Mouse (Mus musculus): ENCODE measurements around the gene Dennd5b. TPM values are rescaled to one million over a fixed set of nuclear protein-coding genes. Genes with fewer than 3 reads are reported as not detected.
"Not testable (repeated sequence)": the region's sequence is repeated elsewhere in the genome, so short reads cannot be mapped to it uniquely, and the experiment has no call there.

Gene Dennd5b
- polyA plus RNA-seq, 1 experiment from 2014 or later = 7.5 TPM

DNA sequence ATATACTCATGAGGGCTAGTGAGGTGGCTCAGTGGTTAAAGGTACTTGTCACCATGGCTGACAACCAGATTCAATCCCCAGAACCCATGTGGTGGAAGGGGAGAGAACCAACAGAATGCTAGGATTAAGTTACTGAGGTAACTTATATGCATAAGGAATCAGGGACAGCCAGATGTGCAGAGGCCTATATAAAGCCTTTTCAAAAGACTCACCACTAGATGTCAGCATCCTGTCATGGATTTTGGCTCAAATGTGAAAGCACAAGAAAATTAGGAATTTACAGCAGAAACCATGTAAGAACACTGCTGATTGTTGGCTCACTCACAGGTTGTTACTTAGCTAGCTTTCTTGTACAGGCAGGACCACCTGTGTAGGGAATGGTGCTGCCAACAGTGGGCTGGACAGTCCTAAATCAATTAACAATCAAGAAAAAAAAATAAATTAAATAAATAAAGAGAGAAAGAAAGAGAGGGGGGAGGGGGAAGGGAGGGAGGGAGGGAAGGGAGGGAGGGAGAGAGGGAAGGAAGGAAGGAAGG is 90.6 kb downstream of the Dennd5b start:
- H3K27me3 ChIP-seq (ENCODE audit: control insufficient read depth, insufficient read depth, low read length) = no peaks in the 10 kb centered on the region
- no peak overlapping the region for H3K4me2 ChIP-seq (ENCODE audit: low read depth, severe bottlenecking)
- no peak overlapping the region for H3K27ac ChIP-seq (replicated peaks; ENCODE audit: low read depth, low read length)
- ATAC-seq (ENCODE audit: insufficient number of reproducible peaks, low FRiP score, low TSS enrichment, low read depth) (no peak), DNase-seq (ENCODE audit: low spot score) (no peak)
- no peak overlapping the region for H3K9ac ChIP-seq (ENCODE audit: low read length)
- H3K36me3 ChIP-seq (ENCODE audit: control insufficient read depth, insufficient read depth, low read length) = no peaks in the 10 kb centered on the region; the same call in 1 of the 2 replicates
- no peak overlapping the region for H3K4me3 ChIP-seq (ENCODE audit: low read depth, low read length)
- H3K9me3 ChIP-seq (ENCODE audit: control insufficient read depth, low read length) = no peaks in the 10 kb centered on the region
- H3K4me1 ChIP-seq (ENCODE audit: control insufficient read depth, insufficient read depth, low read length) = no peaks in the 10 kb centered on the region

- 89% methylated on average over 7 of the region's 7 CpGs for WGBS
- Histone ChIP-seq H3K9ac (ENCODE audit: low read length) (no peak overlapping the region), H3K27me3 (ENCODE audit: control insufficient read depth, insufficient read depth, low read length) (no peaks in the 10 kb centered on the region), H3K36me3 (ENCODE audit: control insufficient read depth, insufficient read depth, low read length) (no peaks in the 10 kb centered on the region), H3K4me2 (ENCODE audit: low read depth, severe bottlenecking) (no peak overlapping the region), H3K4me3 (ENCODE audit: low read depth, low read length) (no peak overlapping the region), H3K9me3 (ENCODE audit: control insufficient read depth, low read length) (no peaks in the 10 kb centered on the region), H3K4me1 (ENCODE audit: control insufficient read depth, insufficient read depth, low read length) (no peaks in the 10 kb centered on the region), H3K27ac (replicated peaks; ENCODE audit: low read depth, low read length) (no peak overlapping the region)
- ATAC-seq (ENCODE audit: insufficient number of reproducible peaks, low FRiP score, low TSS enrichment, low read depth) = no peak
- no peak for DNase-seq (ENCODE audit: low spot score)
Measured at GRCm38 (mm10) chr6:149005009-149005408, 96.5 kb downstream of the Dennd5b start.

GRCm38 (mm10) chr6:148994327-148994999 is 107.0 kb downstream of the Dennd5b start:
- 0 out of 2 replicates have a peak, but pooled peaks cover 3% of the 10 kb centered on the region for H3K4me1 ChIP-seq (ENCODE audit: control insufficient read depth, insufficient read depth, low read length)
- ATAC-seq (ENCODE audit: insufficient number of reproducible peaks, low FRiP score, low TSS enrichment, low read depth) (no peak), DNase-seq (ENCODE audit: low spot score) (no peak)
- no peak overlapping the region for H3K4me3 ChIP-seq (ENCODE audit: low read depth, low read length)
- H3K36me3 ChIP-seq (ENCODE audit: control insufficient read depth, insufficient read depth, low read length) = no peaks in the 10 kb centered on the region
- H3K27ac ChIP-seq (replicated peaks; ENCODE audit: low read depth, low read length) = no peak overlapping the region
- H3K9ac ChIP-seq (ENCODE audit: low read length) = no peak overlapping the region
- H3K27me3 ChIP-seq (ENCODE audit: control insufficient read depth, insufficient read depth, low read length) = no peaks in the 10 kb centered on the region
- 70% methylated on average over 5 of the region's 5 CpGs for WGBS
- H3K9me3 ChIP-seq (ENCODE audit: control insufficient read depth, low read length) = no peaks in the 10 kb centered on the region
- H3K4me2 ChIP-seq (ENCODE audit: low read depth, severe bottlenecking) = no peak overlapping the region

GRCm38 (mm10) chr6:148993117-148994077 is 108.1 kb downstream of the Dennd5b start:
- H3K9ac ChIP-seq (ENCODE audit: low read length) = no peak overlapping the region
- DNase-seq (ENCODE audit: low spot score) (no peak), ATAC-seq (ENCODE audit: insufficient number of reproducible peaks, low FRiP score, low TSS enrichment, low read depth) (no peak)
- H3K36me3 ChIP-seq (ENCODE audit: control insufficient read depth, insufficient read depth, low read length) = no peaks in the 10 kb centered on the region
- H3K27ac ChIP-seq (replicated peaks; ENCODE audit: low read depth, low read length) = no peak overlapping the region
- no peaks in the 10 kb centered on the region for H3K27me3 ChIP-seq (ENCODE audit: control insufficient read depth, insufficient read depth, low read length)
- WGBS = 46% methylated on average over 9 of the region's 9 CpGs
- H3K4me2 ChIP-seq (ENCODE audit: low read depth, severe bottlenecking) = no peak overlapping the region
- 0 out of 2 replicates have a peak, but pooled peaks cover 3% of the 10 kb centered on the region for H3K4me1 ChIP-seq (ENCODE audit: control insufficient read depth, insufficient read depth, low read length)
- no peaks in the 10 kb centered on the region for H3K9me3 ChIP-seq (ENCODE audit: control insufficient read depth, low read length)
- no peak overlapping the region for H3K4me3 ChIP-seq (ENCODE audit: low read depth, low read length)

DNA sequence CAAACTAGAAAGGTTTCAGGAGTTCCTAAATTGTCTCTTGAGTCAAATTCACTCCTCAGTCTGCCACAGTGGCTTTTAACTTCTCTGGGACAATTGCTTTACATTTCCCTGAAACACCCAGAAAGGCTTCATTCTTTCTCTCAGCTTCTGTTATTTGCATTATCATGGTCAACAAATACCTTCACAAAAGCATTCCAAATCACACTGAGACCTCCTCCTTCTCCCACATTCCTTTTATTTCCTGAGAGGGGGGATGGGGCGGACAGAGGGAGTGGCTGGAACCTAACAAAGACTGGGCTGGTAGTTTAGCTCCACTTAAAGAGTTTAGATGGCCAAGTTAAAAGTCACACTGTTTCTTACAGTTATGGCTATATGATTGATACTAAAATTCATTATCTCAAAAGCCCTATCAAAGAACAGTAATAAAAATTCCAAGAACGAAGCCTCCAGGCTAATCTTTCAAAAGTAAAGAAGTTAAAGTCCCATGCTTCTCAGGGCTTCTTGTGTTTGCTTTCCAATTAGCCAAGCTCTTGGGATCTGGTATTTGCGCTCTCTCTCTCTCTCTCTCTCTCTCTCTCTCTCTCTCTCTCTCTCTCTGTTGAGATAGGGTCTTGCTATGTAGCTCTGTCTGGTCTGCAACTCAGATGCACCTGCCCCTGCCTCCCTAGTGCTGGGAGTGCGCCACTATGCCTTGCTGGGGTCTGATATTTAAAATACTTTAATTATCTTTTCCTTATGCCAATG is 108.9 kb downstream of the Dennd5b start:
- Histone ChIP-seq H3K9me3 (ENCODE audit: control insufficient read depth, low read length) (no peaks in the 10 kb centered on the region), H3K4me2 (ENCODE audit: low read depth, severe bottlenecking) (no peak overlapping the region), H3K36me3 (ENCODE audit: control insufficient read depth, insufficient read depth, low read length) (no peaks in the 10 kb centered on the region), H3K27ac (replicated peaks; ENCODE audit: low read depth, low read length) (no peak overlapping the region), H3K9ac (ENCODE audit: low read length) (no peak overlapping the region), H3K4me1 (ENCODE audit: control insufficient read depth, insufficient read depth, low read length) (0 out of 2 replicates have a peak, but pooled peaks cover 3% of the 10 kb centered on the region), H3K27me3 (ENCODE audit: control insufficient read depth, insufficient read depth, low read length) (no peaks in the 10 kb centered on the region), H3K4me3 (ENCODE audit: low read depth, low read length) (no peak overlapping the region)
- DNase-seq (ENCODE audit: low spot score) = no peak
- ATAC-seq (ENCODE audit: insufficient number of reproducible peaks, low FRiP score, low TSS enrichment, low read depth) = no peak
- WGBS = 53% methylated on average over 4 of the region's 4 CpGs

- Histone ChIP-seq H3K36me3 (ENCODE audit: control insufficient read depth, insufficient read depth, low read length) (no peaks in the 10 kb centered on the region), H3K27me3 (ENCODE audit: control insufficient read depth, insufficient read depth, low read length) (no peaks in the 10 kb centered on the region), H3K4me1 (ENCODE audit: control insufficient read depth, insufficient read depth, low read length) (0 out of 2 replicates have a peak, but pooled peaks cover 3% of the 10 kb centered on the region), H3K4me3 (ENCODE audit: low read depth, low read length) (no peak overlapping the region), H3K27ac (replicated peaks; ENCODE audit: low read depth, low read length) (no peak overlapping the region), H3K9ac (ENCODE audit: low read length) (no peak overlapping the region), H3K4me2 (ENCODE audit: low read depth, severe bottlenecking) (no peak overlapping the region), H3K9me3 (ENCODE audit: control insufficient read depth, low read length) (no peaks in the 10 kb centered on the region)
- ATAC-seq (ENCODE audit: insufficient number of reproducible peaks, low FRiP score, low TSS enrichment, low read depth) = no peak
- WGBS = 50% methylated on average over 6 of the region's 6 CpGs
- no peak for DNase-seq (ENCODE audit: low spot score)
Measured at GRCm38 (mm10) chr6:148991660-148992372, 109.7 kb downstream of the Dennd5b start.

DNA sequence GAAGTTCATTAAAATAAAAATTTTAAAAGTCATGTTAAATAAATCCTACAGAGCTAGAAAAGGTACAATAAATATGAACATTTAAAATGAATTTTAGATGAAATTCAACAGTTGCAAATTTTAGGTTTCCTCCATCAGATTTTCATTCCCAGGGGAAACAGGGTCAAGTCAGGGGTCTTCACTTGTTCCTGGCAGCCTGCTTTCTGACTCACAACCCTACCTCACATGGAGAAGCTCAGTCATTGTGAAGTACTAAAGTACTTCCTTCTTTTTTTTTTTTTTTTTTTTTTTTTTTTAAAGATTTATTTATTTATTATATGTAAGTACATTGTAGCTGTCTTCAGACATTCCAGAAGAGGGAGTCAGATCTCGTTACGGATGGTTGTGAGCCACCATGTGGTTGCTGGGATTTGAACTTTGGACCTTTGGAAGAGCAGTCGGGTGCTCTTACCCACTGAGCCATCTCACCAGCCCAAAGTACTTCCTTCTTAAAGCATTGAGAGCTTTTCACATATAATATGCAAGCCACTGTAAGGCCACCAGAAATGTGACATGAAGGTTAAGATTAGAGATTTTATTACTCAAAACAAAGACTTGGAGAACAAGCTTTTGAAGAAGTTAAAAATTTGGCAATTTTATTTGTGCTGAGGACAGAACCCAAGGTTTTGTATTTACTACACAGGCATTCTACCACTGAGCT is 111.5 kb downstream of the Dennd5b start:
- DNase-seq (ENCODE audit: low spot score); H3K27ac ChIP-seq (replicated peaks; ENCODE audit: low read depth, low read length); H3K9ac ChIP-seq (ENCODE audit: low read length); H3K4me1 ChIP-seq (ENCODE audit: control insufficient read depth, insufficient read depth, low read length); H3K4me3 ChIP-seq (ENCODE audit: low read depth, low read length); H3K36me3 ChIP-seq (ENCODE audit: control insufficient read depth, insufficient read depth, low read length); H3K27me3 ChIP-seq (ENCODE audit: control insufficient read depth, insufficient read depth, low read length); H3K4me2 ChIP-seq (ENCODE audit: low read depth, severe bottlenecking); H3K9me3 ChIP-seq (ENCODE audit: control insufficient read depth, low read length); ATAC-seq (ENCODE audit: insufficient number of reproducible peaks, low FRiP score, low TSS enrichment, low read depth): not testable (repeated sequence)
- WGBS = 100% methylated on average over 1 of the region's 3 CpGs
